Mouse (Mus musculus) embryonic fibroblast, embryonic 13.5 days (primary cell): Measurements from ENCODE around the gene Ctcfl. TPM values are rescaled to one million over a fixed set of nuclear protein-coding genes. Genes with fewer than 3 reads are reported as not detected.

Experiments used
- H3K27ac ChIP-seq: 2 replicates; pipeline ENCODE4 v1.5.1; 2012; ENCODE audit warnings: low read length, control low read depth, inconsistent platforms; ENCODE audit not compliant: insufficient read depth
- H3K4me1 ChIP-seq: 2 replicates; pipeline ENCODE4 v1.6.1; 2011; ENCODE audit warnings: low read length; ENCODE audit not compliant: control insufficient read depth, insufficient read depth
- H3K4me3 ChIP-seq: 2 replicates; pipeline ENCODE4 v1.5.1; 2011; ENCODE audit warnings: mild to moderate bottlenecking, control low read depth, low read length; ENCODE audit not compliant: insufficient read depth
- CTCF ChIP-seq: IDR thresholded peaks from 2 replicates; pipeline ENCODE4 v1.5.1; 2011; ENCODE audit warnings: mild to moderate bottlenecking, control low read depth, low read length, moderate library complexity, borderline replicate concordance; ENCODE audit not compliant: insufficient read depth
- POLR2A ChIP-seq: IDR thresholded peaks from 2 replicates; pipeline ENCODE4 v1.6.1; 2011; ENCODE audit warnings: low read depth, mild to moderate bottlenecking, control low read depth, low read length, moderate library complexity
- polyA plus RNA-seq: library from polyadenylated mRNA; stranded (reverse); fragments of >200 nt; gene quantifications from 2 replicates; pipeline ENCODE4 v1.2.4, GENCODE M21; 2011; ENCODE audit warnings: low read depth; ENCODE audit not compliant: missing spikeins, insufficient read length

The Ctcfl gene
- polyA plus RNA-seq, 1 experiment: not detected

- Histone ChIP-seq H3K4me1 (no peaks in the 10 kb centered on the region), H3K4me3 (no peak overlapping the region), H3K27ac (no peak overlapping the region)
- TF ChIP-seq POLR2A (no peak), CTCF (no peak)
These were observed 57.6 kb downstream of the Ctcfl start for GRCm38 (mm10) chr2:173061443-173062351.

- no peak overlapping the region for H3K27ac ChIP-seq
- no peak overlapping the region for H3K4me3 ChIP-seq
- TF ChIP-seq POLR2A: no peak
- no peak for TF ChIP-seq CTCF
- no peaks in the 10 kb centered on the region for H3K4me1 ChIP-seq
These were observed 58.9 kb downstream of the Ctcfl start for GRCm38 (mm10) chr2:173060450-173060849.

GRCm38 (mm10) chr2:173058263-173058662 lies 61.1 kb downstream of the Ctcfl start:
- no peak for TF ChIP-seq CTCF
- no peak for TF ChIP-seq POLR2A
- Histone ChIP-seq H3K27ac (no peak overlapping the region), H3K4me1 (no peaks in the 10 kb centered on the region), H3K4me3 (no peak overlapping the region)

GRCm38 (mm10) chr2:173057623-173058022 lies 61.7 kb downstream of the Ctcfl start:
- Histone ChIP-seq H3K4me3 (no peak overlapping the region), H3K4me1 (no peaks in the 10 kb centered on the region), H3K27ac (no peak overlapping the region)
- TF ChIP-seq POLR2A (no peak), CTCF (no peak)

GRCm38 (mm10) chr2:173056882-173057315 lies 62.4 kb downstream of the Ctcfl start:
- no peak overlapping the region for H3K27ac ChIP-seq
- H3K4me3 ChIP-seq: no peak overlapping the region
- TF ChIP-seq POLR2A: no peak
- TF ChIP-seq CTCF: no peak
- no peaks in the 10 kb centered on the region for H3K4me1 ChIP-seq

- no peak for TF ChIP-seq POLR2A
- no peak for TF ChIP-seq CTCF
- Histone ChIP-seq H3K4me1 (no peaks in the 10 kb centered on the region), H3K27ac (no peak overlapping the region), H3K4me3 (no peak overlapping the region)
These were observed 62.9 kb downstream of the Ctcfl start for GRCm38 (mm10) chr2:173056303-173056881.

GRCm38 (mm10) chr2:173053846-173054245 lies 65.5 kb downstream of the Ctcfl start:
- no peak overlapping the region for H3K27ac ChIP-seq
- no peaks in the 10 kb centered on the region for H3K4me1 ChIP-seq
- no peak for TF ChIP-seq CTCF
- TF ChIP-seq POLR2A: no peak
- H3K4me3 ChIP-seq: no peak overlapping the region

- Histone ChIP-seq H3K27ac (no peak overlapping the region), H3K4me1 (no peaks in the 10 kb centered on the region), H3K4me3 (no peak overlapping the region)
- no peak for TF ChIP-seq POLR2A
- no peak for TF ChIP-seq CTCF
These were observed 66.4 kb downstream of the Ctcfl start for GRCm38 (mm10) chr2:173052881-173053280.

- Histone ChIP-seq H3K27ac (no peak overlapping the region), H3K4me3 (no peak overlapping the region), H3K4me1 (no peaks in the 10 kb centered on the region)
- TF ChIP-seq CTCF: no peak
These were observed 68.5 kb downstream of the Ctcfl start for GRCm38 (mm10) chr2:173050604-173051382.

- TF ChIP-seq CTCF (no peak), POLR2A (no peak)
- Histone ChIP-seq H3K4me3 (no peak overlapping the region), H3K27ac (no peak overlapping the region), H3K4me1 (0 out of 2 replicates have a peak, but pooled peaks cover 2% of the 10 kb centered on the region)
These were observed 69.5 kb downstream of the Ctcfl start for GRCm38 (mm10) chr2:173049817-173050216.
